Mouse (Mus musculus): ENCODE measurements around the gene Wdr93. TPM values are rescaled to one million over a fixed set of nuclear protein-coding genes. Genes with fewer than 3 reads are reported as not detected.

The Wdr93 gene
- polyA plus RNA-seq (2011; ENCODE audit: insufficient read depth, insufficient read length, low replicate concordance, missing spikeins) = not detected in 2 replicates

DNA sequence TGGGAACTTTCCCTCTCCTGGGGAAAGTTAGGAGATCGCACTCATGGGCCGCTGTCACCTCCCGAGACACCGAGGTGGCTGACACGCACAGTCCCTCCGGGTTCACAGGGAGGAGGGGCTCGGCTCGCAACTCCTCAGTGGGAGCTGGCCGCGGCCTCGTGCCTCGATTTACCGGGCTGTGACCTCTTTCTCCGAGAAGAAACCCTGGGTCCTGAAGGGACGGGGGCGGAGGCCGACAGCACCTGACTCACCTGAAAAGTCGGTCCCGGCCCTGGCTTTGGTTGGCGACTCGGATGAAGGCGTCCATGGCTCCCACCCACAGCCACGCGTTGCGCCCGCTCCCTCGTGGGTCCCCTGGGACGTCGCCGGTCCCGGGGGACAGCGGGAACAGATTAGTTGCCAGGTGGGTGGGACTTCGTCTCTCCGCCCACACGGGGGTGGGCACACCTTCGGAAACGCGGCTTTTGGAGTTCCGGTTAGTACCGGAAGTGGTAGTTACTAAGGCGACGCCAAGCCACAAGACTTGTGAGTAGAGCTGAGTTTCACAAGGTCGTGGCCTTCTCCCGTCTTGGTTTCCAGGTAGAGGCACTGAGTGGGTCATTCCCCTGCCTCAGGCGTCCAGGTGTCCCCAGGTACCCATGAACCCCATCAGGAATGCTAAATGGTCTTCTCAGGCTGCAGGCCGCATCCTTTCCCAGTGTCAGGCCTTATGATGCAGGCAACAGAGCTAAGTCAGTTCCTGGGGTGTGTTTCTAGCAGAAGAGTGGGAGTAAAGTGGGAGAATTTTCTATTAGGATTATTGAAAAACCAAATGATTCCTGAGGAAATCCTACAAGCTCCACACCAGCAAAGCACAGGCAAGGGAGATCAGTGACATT is at the start of gene Wdr93, which contains the start of gene Pex11a:
Gene Wdr93, plus strand, starts transcription at position 505 of the 878 bp plus-strand sequence.
Gene Pex11a, minus strand, starts transcription at position 473 of the 878 bp plus-strand sequence.
- no peaks in the 10 kb centered on the region; the same call in 1 of the 2 replicates for H3K4me1 ChIP-seq (ENCODE audit: control insufficient read depth, insufficient read depth, low read length)
- H3K4me3 ChIP-seq (replicated peaks; ENCODE audit: control insufficient read depth, low read depth, low read length) = peak within 1 kb of the TSS; percentile 77
- TF ChIP-seq CTCF (IDR thresholded peaks at IDR 0.05; ENCODE audit: control insufficient read depth, insufficient read depth, low read length) (no peak), POLR2A (IDR thresholded peaks at IDR 0.05; ENCODE audit: borderline replicate concordance, control insufficient read depth, low read depth, low read length) (no peak)
- H3K27ac ChIP-seq (ENCODE audit: control insufficient read depth, insufficient read depth, low read depth, low read length, poor library complexity) = peak within 1 kb of the TSS; percentile 0; the same call in 1 of the 2 replicates
- 3% methylated on average over 46 of the region's 46 CpGs for WGBS

- 71% methylated on average over 8 of the region's 8 CpGs for WGBS
- Histone ChIP-seq H3K4me3 (replicated peaks; ENCODE audit: control insufficient read depth, low read depth, low read length) (no peak overlapping the region), H3K27ac (ENCODE audit: control insufficient read depth, insufficient read depth, low read depth, low read length, poor library complexity) (no peak overlapping the region), H3K4me1 (ENCODE audit: control insufficient read depth, insufficient read depth, low read length) (no peaks in the 10 kb centered on the region)
- TF ChIP-seq POLR2A (IDR thresholded peaks at IDR 0.05; ENCODE audit: borderline replicate concordance, control insufficient read depth, low read depth, low read length) (no peak), CTCF (IDR thresholded peaks at IDR 0.05; ENCODE audit: control insufficient read depth, insufficient read depth, low read length) (no peak)
These were observed 46.5 kb upstream of the Wdr93 start for GRCm38 (mm10) chr7:79696495-79696894.

GRCm38 (mm10) chr7:79702755-79703154 is 40.2 kb upstream of the Wdr93 start:
- Histone ChIP-seq H3K27ac (ENCODE audit: control insufficient read depth, insufficient read depth, low read depth, low read length, poor library complexity) (no peak overlapping the region), H3K4me1 (ENCODE audit: control insufficient read depth, insufficient read depth, low read length) (no peaks in the 10 kb centered on the region), H3K4me3 (replicated peaks; ENCODE audit: control insufficient read depth, low read depth, low read length) (no peak overlapping the region)
- 91% methylated on average over 16 of the region's 16 CpGs for WGBS
- TF ChIP-seq POLR2A (IDR thresholded peaks at IDR 0.05; ENCODE audit: borderline replicate concordance, control insufficient read depth, low read depth, low read length) (no peak), CTCF (IDR thresholded peaks at IDR 0.05; ENCODE audit: control insufficient read depth, insufficient read depth, low read length) (no peak)

- H3K27ac ChIP-seq (ENCODE audit: control insufficient read depth, insufficient read depth, low read depth, low read length, poor library complexity) = no peak overlapping the region
- H3K4me1 ChIP-seq (ENCODE audit: control insufficient read depth, insufficient read depth, low read length) = no peaks in the 10 kb centered on the region
- TF ChIP-seq POLR2A (IDR thresholded peaks at IDR 0.05; ENCODE audit: borderline replicate concordance, control insufficient read depth, low read depth, low read length) (no peak), CTCF (IDR thresholded peaks at IDR 0.05; ENCODE audit: control insufficient read depth, insufficient read depth, low read length) (no peak)
- 83% methylated on average over 5 of the region's 5 CpGs for WGBS
- H3K4me3 ChIP-seq (replicated peaks; ENCODE audit: control insufficient read depth, low read depth, low read length) = no peak overlapping the region
These were observed 37.8 kb upstream of the Wdr93 start for GRCm38 (mm10) chr7:79705210-79705609.

DNA sequence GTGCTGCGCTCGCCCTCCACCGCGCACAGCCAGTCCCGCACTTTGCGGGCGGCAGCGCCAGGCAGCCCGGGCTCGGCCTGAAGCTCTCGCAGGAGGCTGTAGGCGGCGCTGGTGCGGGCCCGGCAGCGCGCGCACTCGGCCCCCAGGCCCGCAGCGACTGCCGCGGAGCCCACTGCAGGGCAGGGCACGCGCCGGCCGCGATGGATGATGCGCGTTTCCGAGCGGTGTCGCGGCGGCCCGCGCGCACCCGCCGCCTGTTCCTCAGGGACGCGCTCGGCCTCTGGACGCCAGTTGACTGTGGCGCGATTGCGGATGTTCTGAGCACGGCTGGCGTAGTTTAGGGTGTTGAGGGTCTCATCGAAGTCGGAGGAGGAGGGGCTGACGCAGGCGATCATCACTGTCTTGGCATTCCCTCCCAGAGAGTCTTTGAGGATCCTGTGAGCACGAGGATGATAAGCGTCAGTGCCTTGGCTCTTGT is 32.8 kb upstream of the Wdr93 start:
- no peak overlapping the region for H3K4me3 ChIP-seq (replicated peaks; ENCODE audit: control insufficient read depth, low read depth, low read length)
- no peak for TF ChIP-seq CTCF (IDR thresholded peaks at IDR 0.05; ENCODE audit: control insufficient read depth, insufficient read depth, low read length)
- TF ChIP-seq POLR2A (IDR thresholded peaks at IDR 0.05; ENCODE audit: borderline replicate concordance, control insufficient read depth, low read depth, low read length) = no peak
- WGBS = 17% methylated on average over 55 of the region's 55 CpGs
- no peaks in the 10 kb centered on the region; the same call in 1 of the 2 replicates for H3K4me1 ChIP-seq (ENCODE audit: control insufficient read depth, insufficient read depth, low read length)
- H3K27ac ChIP-seq (ENCODE audit: control insufficient read depth, insufficient read depth, low read depth, low read length, poor library complexity) = no peak overlapping the region

GRCm38 (mm10) chr7:79710831-79711230 is 32.1 kb upstream of the Wdr93 start:
- Histone ChIP-seq H3K4me1 (ENCODE audit: control insufficient read depth, insufficient read depth, low read length) (no peaks in the 10 kb centered on the region; the same call in 1 of the 2 replicates), H3K4me3 (replicated peaks; ENCODE audit: control insufficient read depth, low read depth, low read length) (no peak overlapping the region), H3K27ac (ENCODE audit: control insufficient read depth, insufficient read depth, low read depth, low read length, poor library complexity) (no peak overlapping the region)
- 84% methylated on average over 17 of the region's 17 CpGs for WGBS
- TF ChIP-seq CTCF (IDR thresholded peaks at IDR 0.05; ENCODE audit: control insufficient read depth, insufficient read depth, low read length) (no peak), POLR2A (IDR thresholded peaks at IDR 0.05; ENCODE audit: borderline replicate concordance, control insufficient read depth, low read depth, low read length) (no peak)

DNA sequence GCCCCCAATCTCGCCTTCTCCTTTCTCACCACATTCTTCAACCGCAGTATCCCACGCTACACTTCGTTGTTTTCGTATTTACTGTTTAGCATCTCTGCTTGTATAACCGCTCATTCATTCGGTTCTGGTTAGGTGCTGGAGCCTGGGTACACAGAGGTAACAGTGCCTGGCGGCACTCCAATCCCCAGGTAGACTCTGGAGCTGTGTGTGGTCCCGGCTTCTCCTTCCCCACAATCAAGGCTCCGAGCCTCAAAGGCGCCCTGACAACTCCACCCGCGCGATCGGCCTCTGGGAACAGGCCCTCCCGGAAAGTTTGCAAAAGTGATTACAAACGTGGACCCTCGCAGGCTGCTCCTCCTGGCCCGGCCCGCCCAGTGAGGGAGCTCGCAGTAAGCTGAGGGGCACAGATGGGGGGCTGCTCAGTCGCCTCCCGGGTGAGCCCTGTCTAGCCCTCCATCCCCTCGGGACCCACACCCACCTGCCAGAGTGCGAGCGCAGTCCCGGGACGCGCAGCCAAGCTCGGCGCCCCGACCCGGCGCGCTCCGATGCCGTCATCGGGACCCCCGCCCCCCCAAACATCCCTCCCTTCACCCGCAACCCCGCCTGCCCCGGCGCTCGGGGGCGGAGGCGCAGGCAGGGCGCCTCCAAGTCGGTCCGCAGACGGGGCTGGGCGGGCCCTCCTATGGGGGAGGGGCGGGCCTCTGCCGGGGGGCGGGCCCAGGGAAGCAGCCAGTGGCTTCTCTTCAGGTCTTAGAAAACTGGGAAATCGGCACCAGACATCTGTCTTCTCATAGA is 27.6 kb upstream of the Wdr93 start, which contains the start of gene Kif7:
Gene Kif7, minus strand, starts transcription at position 534 of the 795 bp plus-strand sequence.
- H3K4me1 ChIP-seq (ENCODE audit: control insufficient read depth, insufficient read depth, low read length) = no peaks in the 10 kb centered on the region; the same call in 1 of the 2 replicates
- TF ChIP-seq POLR2A (IDR thresholded peaks at IDR 0.05; ENCODE audit: borderline replicate concordance, control insufficient read depth, low read depth, low read length) (no peak), CTCF (IDR thresholded peaks at IDR 0.05; ENCODE audit: control insufficient read depth, insufficient read depth, low read length) (no peak)
- WGBS = 1% methylated on average over 54 of the region's 55 CpGs
- no peak within 1 kb of the TSS for H3K27ac ChIP-seq (ENCODE audit: control insufficient read depth, insufficient read depth, low read depth, low read length, poor library complexity)
- peak within 1 kb of the TSS; percentile 44 for H3K4me3 ChIP-seq (replicated peaks; ENCODE audit: control insufficient read depth, low read depth, low read length)

All from bone marrow, adult 2 months (tissue).